Mouse (Mus musculus): ENCODE results near the gene Atp6v0a1.

Gene Atp6v0a1

GRCm38 (mm10) chr11:101083083-101083697, 73.9 kb downstream of the Atp6v0a1 start:
- DNase-seq (ENCODE audit: low read depth in 1 of 2, low spot score in 2 of 2): no peak

GRCm38 (mm10) chr11:101084246-101084645, 75.0 kb downstream of the Atp6v0a1 start:
- no peak for DNase-seq (ENCODE audit: low read depth in 1 of 2, low spot score in 2 of 2)

GRCm38 (mm10) chr11:101084811-101085210, 75.6 kb downstream of the Atp6v0a1 start:
- DNase-seq (ENCODE audit: low read depth in 1 of 2, low spot score in 2 of 2): no peak

- DNase-seq (ENCODE audit: low read depth in 1 of 2, low spot score in 2 of 2): no peak
Measured at GRCm38 (mm10) chr11:101085617-101086322, 76.5 kb downstream of the Atp6v0a1 start.

GRCm38 (mm10) chr11:101086323-101086674, 77.0 kb downstream of the Atp6v0a1 start:
- DNase-seq (ENCODE audit: low read depth in 1 of 2, low spot score in 2 of 2): no peak

GRCm38 (mm10) chr11:101086756-101087681, 77.8 kb downstream of the Atp6v0a1 start, which contains the start of gene Mlx:
Gene Mlx (plus strand): TSS chr11:101087277.
- peak; percentile 61 to 73 for DNase-seq (ENCODE audit: low read depth in 1 of 2, low spot score in 2 of 2)

GRCm38 (mm10) chr11:101087682-101088055, 78.4 kb downstream of the Atp6v0a1 start:
- DNase-seq (ENCODE audit: low read depth in 1 of 2, low spot score in 2 of 2): no peak

GRCm38 (mm10) chr11:101089931-101090330, 80.7 kb downstream of the Atp6v0a1 start:
- DNase-seq (ENCODE audit: low read depth in 1 of 2, low spot score in 2 of 2): no peak

- DNase-seq (ENCODE audit: low read depth in 1 of 2, low spot score in 2 of 2): no peak
Measured at GRCm38 (mm10) chr11:101094930-101095313, 85.7 kb downstream of the Atp6v0a1 start.

- peak; percentile 78 to 85 for DNase-seq (ENCODE audit: low read depth in 1 of 2, low spot score in 2 of 2)
Measured at GRCm38 (mm10) chr11:101095314-101096024, 86.2 kb downstream of the Atp6v0a1 start, which contains the start of gene Psmc3ip. Gene Psmc3ip (minus strand): TSS chr11:101095436.

GRCm38 (mm10) chr11:101098231-101098630, 89.0 kb downstream of the Atp6v0a1 start:
- DNase-seq (ENCODE audit: low read depth in 1 of 2, low spot score in 2 of 2): no peak

GRCm38 (mm10) chr11:101103011-101103410, 93.8 kb downstream of the Atp6v0a1 start:
- DNase-seq (ENCODE audit: low read depth in 1 of 2, low spot score in 2 of 2): no peak

- no peak for DNase-seq (ENCODE audit: low read depth in 1 of 2, low spot score in 2 of 2)
Measured at GRCm38 (mm10) chr11:101109351-101109750, 100.1 kb downstream of the Atp6v0a1 start.

- DNase-seq (ENCODE audit: low read depth in 1 of 2, low spot score in 2 of 2): no peak
Measured at GRCm38 (mm10) chr11:101110708-101111107, 101.5 kb downstream of the Atp6v0a1 start.

GRCm38 (mm10) chr11:101111178-101111577, 101.9 kb downstream of the Atp6v0a1 start:
- DNase-seq (ENCODE audit: low read depth in 1 of 2, low spot score in 2 of 2): no peak

GRCm38 (mm10) chr11:101112186-101112585, 102.9 kb downstream of the Atp6v0a1 start:
- DNase-seq (ENCODE audit: low read depth in 1 of 2, low spot score in 2 of 2): no peak

All from monocyte, adult 2 months (primary cell).